Mouse (Mus musculus): Measurements from ENCODE around the gene Abtb2. TPM values are rescaled to one million over a fixed set of nuclear protein-coding genes. Genes with fewer than 3 reads are reported as not detected.

Gene Abtb2
- polyA plus RNA-seq, 1 experiment from 2014 or later = 2.1 TPM

GRCm38 (mm10) chr2:103568161-103568560 is 2.1 kb downstream of the Abtb2 start:
- H3K9ac ChIP-seq (replicated peaks) = no peak overlapping the region
- H3K27ac ChIP-seq (ENCODE audit: low read depth) = no peak overlapping the region
- peak overlapping the region; percentile 85 for H3K4me2 ChIP-seq (ENCODE audit: low read depth, low read length)
- H3K27me3 ChIP-seq (ENCODE audit: insufficient read depth, low read length) = peaks cover 23% of the 10 kb centered on the region
- 46% methylated on average over 7 of the region's 7 CpGs for WGBS (ENCODE audit: insufficient replicate concordance)
- peaks cover 35% of the 10 kb centered on the region for H3K4me1 ChIP-seq (ENCODE audit: insufficient read depth)
- H3K9me3 ChIP-seq (ENCODE audit: low read length) = no peaks in the 10 kb centered on the region
- TF ChIP-seq CTCF (IDR thresholded peaks at IDR 0.05; ENCODE audit: low read depth) (no peak), EP300 (IDR thresholded peaks at IDR 0.05; ENCODE audit: low read depth) (no peak)
- DNase-seq (peak; percentile 18), ATAC-seq (no peak)
- peak overlapping the region; percentile 67 for H3K4me3 ChIP-seq (ENCODE audit: low read depth, low read length)
- no peaks in the 10 kb centered on the region for H3K36me3 ChIP-seq (replicated peaks; ENCODE audit: insufficient read depth, low read length)

DNA sequence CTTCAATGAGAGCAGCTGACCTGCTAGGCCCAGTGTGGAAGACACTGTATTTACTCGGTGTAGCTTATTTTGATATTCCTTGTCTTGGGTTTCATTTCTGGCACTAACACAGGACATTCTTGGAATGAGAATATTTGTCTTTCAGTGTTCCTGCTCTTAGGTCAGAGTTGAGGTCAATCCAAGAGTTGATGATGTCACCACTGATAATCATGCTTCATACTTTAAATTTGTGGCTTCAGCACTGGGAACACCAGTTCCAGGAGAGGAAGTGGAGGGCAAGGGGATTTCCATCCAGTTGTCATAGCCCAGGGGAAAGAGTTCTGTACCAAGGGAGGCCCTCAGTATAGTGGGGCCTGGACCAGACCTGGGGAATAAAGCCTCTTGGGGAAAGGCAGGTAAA is 3.6 kb downstream of the Abtb2 start:
- 46% methylated on average over 1 of the region's 1 CpGs for whole genome bisulfite sequencing (ENCODE audit: insufficient replicate concordance)
- peak overlapping the region; percentile 85 for H3K4me2 ChIP-seq (ENCODE audit: low read depth, low read length)

DNA sequence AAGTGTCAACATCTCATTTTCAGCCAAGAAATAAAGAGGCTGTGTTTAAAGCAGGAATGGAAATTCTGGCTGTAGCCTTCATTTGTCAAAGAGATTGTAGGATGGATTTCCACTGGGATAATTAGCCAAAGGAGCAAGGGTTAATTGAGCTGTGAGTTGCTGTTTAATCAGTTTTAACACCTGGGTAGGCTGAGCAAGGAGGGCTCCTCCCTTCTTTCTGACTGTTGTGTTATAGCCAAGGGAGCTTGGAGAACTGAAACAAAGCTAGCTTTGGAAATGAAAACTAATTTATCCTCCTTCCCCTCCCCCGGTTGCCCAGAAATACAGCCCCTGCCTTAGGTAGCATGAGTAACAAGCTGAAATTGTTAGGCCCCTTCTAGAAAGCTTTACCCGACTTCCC is 6.2 kb downstream of the Abtb2 start:
- Histone ChIP-seq H3K27ac (ENCODE audit: low read depth) (no peak overlapping the region), H3K36me3 (replicated peaks; ENCODE audit: insufficient read depth, low read length) (no peaks in the 10 kb centered on the region), H3K27me3 (ENCODE audit: insufficient read depth, low read length) (peaks cover 11% of the 10 kb centered on the region), H3K4me2 (ENCODE audit: low read depth, low read length) (no peak overlapping the region), H3K4me1 (ENCODE audit: insufficient read depth) (peaks cover 33% of the 10 kb centered on the region), H3K9me3 (ENCODE audit: low read length) (no peaks in the 10 kb centered on the region), H3K4me3 (ENCODE audit: low read depth, low read length) (no peak overlapping the region), H3K9ac (replicated peaks) (no peak overlapping the region)
- DNase-seq = no peak
- 84% methylated on average over 2 of the region's 2 CpGs for WGBS (ENCODE audit: insufficient replicate concordance)
- ATAC-seq = no peak
- TF ChIP-seq EP300 (IDR thresholded peaks at IDR 0.05; ENCODE audit: low read depth) (no peak), CTCF (IDR thresholded peaks at IDR 0.05; ENCODE audit: low read depth) (no peak)

More for the DNA sequence above, 3.6 kb downstream of the Abtb2 start:
- H3K36me3 ChIP-seq (replicated peaks; ENCODE audit: insufficient read depth, low read length) = no peaks in the 10 kb centered on the region
- ATAC-seq = no peak
- H3K9ac ChIP-seq (replicated peaks) = no peak overlapping the region
- DNase-seq = no peak
- no peak for TF ChIP-seq CTCF (IDR thresholded peaks at IDR 0.05; ENCODE audit: low read depth)
- no peak for TF ChIP-seq EP300 (IDR thresholded peaks at IDR 0.05; ENCODE audit: low read depth)
- H3K4me3 ChIP-seq (ENCODE audit: low read depth, low read length) = no peak overlapping the region
- H3K27ac ChIP-seq (ENCODE audit: low read depth) = 0 out of 2 replicates have a peak overlapping the region, but pooled peaks have one; percentile 34
- H3K9me3 ChIP-seq (ENCODE audit: low read length) = no peaks in the 10 kb centered on the region
- peaks cover 35% of the 10 kb centered on the region for H3K4me1 ChIP-seq (ENCODE audit: insufficient read depth)
- H3K27me3 ChIP-seq (ENCODE audit: insufficient read depth, low read length) = peaks cover 23% of the 10 kb centered on the region

- Histone ChIP-seq H3K4me2 (ENCODE audit: low read depth, low read length) (no peak overlapping the region), H3K4me1 (ENCODE audit: insufficient read depth) (peaks cover 35% of the 10 kb centered on the region), H3K27ac (ENCODE audit: low read depth) (no peak overlapping the region), H3K9me3 (ENCODE audit: low read length) (no peaks in the 10 kb centered on the region), H3K27me3 (ENCODE audit: insufficient read depth, low read length) (no peaks in the 10 kb centered on the region), H3K36me3 (replicated peaks; ENCODE audit: insufficient read depth, low read length) (no peaks in the 10 kb centered on the region), H3K9ac (replicated peaks) (no peak overlapping the region), H3K4me3 (ENCODE audit: low read depth, low read length) (no peak overlapping the region)
- ATAC-seq (no peak), DNase-seq (no peak)
- 57% methylated on average over 3 of the region's 3 CpGs for WGBS (ENCODE audit: insufficient replicate concordance)
- TF ChIP-seq CTCF (IDR thresholded peaks at IDR 0.05; ENCODE audit: low read depth) (no peak), EP300 (IDR thresholded peaks at IDR 0.05; ENCODE audit: low read depth) (no peak)
Observed at GRCm38 (mm10) chr2:103576371-103576770, 10.3 kb downstream of the Abtb2 start.

- H3K4me1 ChIP-seq (ENCODE audit: insufficient read depth) = peaks cover 49% of the 10 kb centered on the region
- H3K4me2 ChIP-seq (ENCODE audit: low read depth, low read length) = peak overlapping the region; percentile 27; the same call in 1 of the 2 replicates
- no peak overlapping the region for H3K9ac ChIP-seq (replicated peaks)
- H3K36me3 ChIP-seq (replicated peaks; ENCODE audit: insufficient read depth, low read length) = no peaks in the 10 kb centered on the region
- DNase-seq (no peak), ATAC-seq (no peak; the same call in 1 of the 2 replicates)
- no peaks in the 10 kb centered on the region for H3K27me3 ChIP-seq (ENCODE audit: insufficient read depth, low read length)
- WGBS (ENCODE audit: insufficient replicate concordance) = 56% methylated on average over 7 of the region's 7 CpGs
- H3K27ac ChIP-seq (ENCODE audit: low read depth) = peak overlapping the region; percentile 61
- TF ChIP-seq CTCF (IDR thresholded peaks at IDR 0.05; ENCODE audit: low read depth) (no peak), EP300 (IDR thresholded peaks at IDR 0.05; ENCODE audit: low read depth) (no peak)
- H3K9me3 ChIP-seq (ENCODE audit: low read length) = no peaks in the 10 kb centered on the region
- no peak overlapping the region for H3K4me3 ChIP-seq (ENCODE audit: low read depth, low read length)
Observed at GRCm38 (mm10) chr2:103577752-103578662, 11.9 kb downstream of the Abtb2 start.

DNA sequence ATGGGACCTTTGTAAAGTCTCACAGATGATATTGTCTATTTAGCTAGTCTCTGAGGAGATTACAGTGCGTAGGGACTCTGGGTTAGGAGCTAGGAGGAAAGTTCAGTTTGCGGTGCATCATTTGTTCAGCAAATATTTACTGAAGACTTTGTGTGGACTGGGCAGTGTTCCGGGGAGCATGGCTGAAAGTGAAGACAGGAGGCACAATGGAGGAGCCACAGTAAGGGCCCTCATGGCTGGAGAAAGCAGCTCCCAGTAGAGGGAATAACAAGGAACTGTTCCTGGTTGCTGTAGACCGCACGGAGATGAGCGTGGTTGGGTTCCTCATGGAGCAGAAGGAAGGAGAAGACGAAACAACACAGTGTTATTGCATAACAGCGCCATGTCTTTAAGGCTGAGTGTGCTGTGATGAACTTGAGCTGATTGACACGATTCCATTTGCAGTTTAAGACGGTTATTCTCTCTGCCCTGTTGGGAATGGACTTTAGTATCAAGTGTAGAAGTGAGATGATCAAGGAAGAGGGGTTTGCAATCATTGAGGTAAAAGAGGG is 12.6 kb downstream of the Abtb2 start:
- Histone ChIP-seq H3K4me3 (ENCODE audit: low read depth, low read length) (no peak overlapping the region), H3K4me2 (ENCODE audit: low read depth, low read length) (peak overlapping the region; percentile 27), H3K9me3 (ENCODE audit: low read length) (no peaks in the 10 kb centered on the region), H3K9ac (replicated peaks) (no peak overlapping the region), H3K27me3 (ENCODE audit: insufficient read depth, low read length) (no peaks in the 10 kb centered on the region), H3K36me3 (replicated peaks; ENCODE audit: insufficient read depth, low read length) (no peaks in the 10 kb centered on the region), H3K27ac (ENCODE audit: low read depth) (peak overlapping the region; percentile 61), H3K4me1 (ENCODE audit: insufficient read depth) (peaks cover 52% of the 10 kb centered on the region)
- WGBS (ENCODE audit: insufficient replicate concordance) = 58% methylated on average over 10 of the region's 10 CpGs
- DNase-seq = peak; percentile 17
- TF ChIP-seq CTCF (IDR thresholded peaks at IDR 0.05; ENCODE audit: low read depth) = no peak
- no peak for TF ChIP-seq EP300 (IDR thresholded peaks at IDR 0.05; ENCODE audit: low read depth)
- ATAC-seq = peak; percentile 59
